Mouse (Mus musculus): ENCODE data around the gene Tecpr2. TPM values are rescaled to one million over a fixed set of nuclear protein-coding genes. Genes with fewer than 3 reads are reported as not detected.
A peak's percentile ranks its signal among the peaks of the same experiment; 100 is the strongest.

The Tecpr2 gene
- total and polyA plus RNA-seq, 3 experiments = 5.8 to 5.9 TPM; not detected in 1

DNA sequence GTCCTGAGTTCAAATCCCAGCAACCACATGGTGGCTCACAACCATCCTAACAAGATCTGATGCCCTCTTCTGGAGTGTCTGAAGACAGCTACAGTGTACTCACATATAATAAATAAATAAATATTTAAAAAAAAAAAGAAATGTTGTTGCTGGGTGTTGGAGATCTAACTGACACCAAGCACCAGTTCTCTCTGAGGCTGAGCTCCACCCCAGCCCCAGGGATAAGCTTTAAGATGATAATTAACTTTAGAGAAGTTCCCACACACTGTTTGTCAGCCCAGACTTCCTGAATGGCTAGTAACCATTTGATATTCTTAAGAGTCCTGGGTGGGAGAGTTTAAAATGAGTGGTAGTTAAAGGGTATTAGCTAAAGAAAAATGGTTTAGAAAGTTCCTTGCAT lies 28.8 kb upstream of the Tecpr2 start:
- Histone ChIP-seq H3K36me3 (ENCODE audit: control insufficient read depth in 1 of 2, insufficient read depth in 2 of 2, low read length in 2 of 2) (peaks cover 0 to 20% of the 10 kb centered on the region in 2 experiments; a peak in 3 of 4 replicates), H3K4me3 (ENCODE audit: control insufficient read depth in 1 of 2, insufficient read depth in 1 of 2, low read depth in 2 of 2, low read length in 2 of 2) (no peak overlapping the region; a peak in 1 of 4 replicates), H3K79me2 (ENCODE audit: control insufficient read depth, insufficient read depth, low read length, poor library complexity) (no peaks in the 10 kb centered on the region), H3K27ac (ENCODE audit: control insufficient read depth, low read depth, low read length) (no peak overlapping the region; the same call in 1 of the 2 replicates), H3K4me1 (ENCODE audit: control insufficient read depth in 1 of 2, insufficient read depth in 2 of 2, low read length in 2 of 2) (peaks cover 6 to 39% of the 10 kb centered on the region in 2 experiments), H3K27me3 (ENCODE audit: control insufficient read depth in 1 of 2, insufficient read depth in 2 of 2, low read length in 2 of 2) (no peaks in the 10 kb centered on the region), H3K9me3 (replicated peaks; ENCODE audit: insufficient read depth, low read length) (no peaks in the 10 kb centered on the region), H3K9ac (ENCODE audit: control insufficient read depth, low read depth, low read length, poor library complexity, severe bottlenecking) (no peak overlapping the region)
- DNase-seq (ENCODE audit: low read depth, low spot score) = peak; percentile 72
- no peak for TF ChIP-seq MAZ (IDR thresholded peaks at IDR 0.05; ENCODE audit: low read depth, low read length)
- TF ChIP-seq ETS1 (IDR thresholded peaks at IDR 0.05; ENCODE audit: low read depth, low read length) = no peak
- TF ChIP-seq ZMIZ1 (IDR thresholded peaks at IDR 0.05; ENCODE audit: low read depth, low read length) = no peak
- no peak for TF ChIP-seq TAL1 (IDR thresholded peaks at IDR 0.05; ENCODE audit: low read length)
- TF ChIP-seq ELF1 (IDR thresholded peaks at IDR 0.05; ENCODE audit: low read depth, low read length) = peak; percentile 46; the same call in 1 of the 2 replicates
- TF ChIP-seq CHD1 (IDR thresholded peaks at IDR 0.05; ENCODE audit: low read depth, low read length) = no peak
- TF ChIP-seq HCFC1 (IDR thresholded peaks at IDR 0.05; ENCODE audit: low read depth, low read length) = no peak
- TF ChIP-seq MYB (IDR thresholded peaks at IDR 0.05; ENCODE audit: low read depth, low read length) = 0 out of 2 replicates have a peak, but pooled peaks have one; percentile 49
- TF ChIP-seq E2F4 (IDR thresholded peaks at IDR 0.05; ENCODE audit: borderline replicate concordance, low read depth, low read length) = no peak
- no peak for TF ChIP-seq POLR2AphosphoS5 (IDR thresholded peaks at IDR 0.05; ENCODE audit: borderline replicate concordance, low read depth, low read length)
- peak; percentile 46 to 62; a peak in 3 of 4 replicates for TF ChIP-seq EP300 (IDR thresholded peaks at IDR 0.05; ENCODE audit: low read depth in 1 of 2, low read length in 2 of 2)
- TF ChIP-seq RCOR1 (IDR thresholded peaks at IDR 0.05; ENCODE audit: low read depth, low read length) = 0 out of 2 replicates have a peak, but pooled peaks have one; percentile 20
- TF ChIP-seq ZC3H11A (IDR thresholded peaks at IDR 0.05; ENCODE audit: low read depth, low read length) = no peak
- TF ChIP-seq UBTF (IDR thresholded peaks at IDR 0.05; ENCODE audit: borderline replicate concordance, insufficient read depth, low read depth, low read length) = no peak
- no peak for TF ChIP-seq MEF2A (IDR thresholded peaks at IDR 0.05; ENCODE audit: extremely low read depth, insufficient replicate concordance, low read depth, low read length, poor library complexity, severe bottlenecking)
- TF ChIP-seq ZNF384 (IDR thresholded peaks at IDR 0.05; ENCODE audit: low read depth, low read length) = peak; percentile 73
- TF ChIP-seq POLR2AphosphoS2 (IDR thresholded peaks at IDR 0.05; ENCODE audit: low read length) = no peak
- TF ChIP-seq TCF12 (IDR thresholded peaks at IDR 0.05; ENCODE audit: low read depth, low read length) = no peak
- 0 out of 2 replicates have a peak, but pooled peaks have one; percentile 41 for TF ChIP-seq SIN3A (IDR thresholded peaks at IDR 0.05; ENCODE audit: low read length)
- peak; percentile 13; the same call in 1 of the 2 replicates for TF ChIP-seq GATA1 (IDR thresholded peaks at IDR 0.05; ENCODE audit: low read depth, low read length)
- no peak for TF ChIP-seq NELFE (IDR thresholded peaks at IDR 0.05; ENCODE audit: low read depth, low read length)
- no peak for TF ChIP-seq MYC (IDR thresholded peaks at IDR 0.05; ENCODE audit: low read depth, low read length)
- TF ChIP-seq CTCF (IDR thresholded peaks at IDR 0.05 in 2 of 3, conservative IDR thresholded peaks at IDR 0.05 in 1 of 3; ENCODE audit: control insufficient read depth in 1 of 3, insufficient read depth in 1 of 3, low read depth in 2 of 3, low read length in 3 of 3, poor library complexity in 1 of 3, severe bottlenecking in 1 of 3) = no peak
- no peak for TF ChIP-seq RAD21 (IDR thresholded peaks at IDR 0.05; ENCODE audit: low read depth, low read length)
- TF ChIP-seq JUND (IDR thresholded peaks at IDR 0.05; ENCODE audit: low read depth, low read length) = no peak

Data from MEL (cell line).